Mouse (Mus musculus) T-helper 1 cell (primary cell): ENCODE measurements around the gene Cep164.
"Not testable (repeated sequence)": the region's sequence is repeated elsewhere in the genome, so short reads cannot be mapped to it uniquely, and the experiment has no call there.

Source experiments
- in situ Hi-C: fragments of 300-600 bp; cut with MboI, MseI; formaldehyde crosslinking; loops from one replicate; pipeline ENCODE4 v1.15.1; 2025; ENCODE audit warnings: high pct_unique_total_duplicates

The Cep164 gene

DNA sequence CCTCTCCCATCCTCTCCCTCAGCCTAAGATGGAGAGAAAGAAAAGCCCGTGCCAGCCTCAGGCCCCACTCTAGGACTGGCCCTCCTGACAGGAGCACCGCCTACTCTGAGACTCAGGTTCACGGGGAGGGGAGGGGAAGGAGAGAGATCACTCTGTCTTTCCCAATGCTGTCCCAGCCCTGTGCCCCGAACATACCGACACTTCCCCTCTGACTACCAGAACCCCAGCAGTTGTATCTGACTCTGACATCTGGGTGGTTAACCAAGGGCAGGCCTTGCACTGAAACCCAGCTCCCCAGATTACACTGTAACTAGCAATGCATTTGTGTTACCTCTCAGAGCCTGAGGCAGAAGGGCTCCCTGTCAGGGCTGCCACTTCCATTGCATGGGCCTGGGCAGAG lies 40.1 kb downstream of the Cep164 start:
- in situ Hi-C loops, result no loop called here

DNA sequence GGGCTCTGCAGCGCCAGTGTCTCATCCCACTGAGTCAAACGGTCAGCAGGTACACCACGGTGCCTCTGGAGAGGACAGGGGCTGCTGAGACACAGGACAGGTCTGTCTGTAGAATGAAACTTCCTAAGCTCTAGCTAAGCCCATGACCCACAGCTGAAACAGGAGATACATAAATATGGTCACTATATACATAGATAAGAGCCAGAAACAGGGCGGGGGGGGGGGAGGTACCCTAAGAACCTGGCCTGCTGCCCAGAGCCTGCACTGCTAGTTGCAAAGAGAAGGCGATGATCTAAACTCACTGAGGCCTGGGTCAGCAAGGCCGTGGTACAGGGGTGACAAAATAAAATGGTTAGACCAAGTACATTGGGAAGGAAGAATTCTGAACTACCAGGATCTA lies 40.9 kb downstream of the Cep164 start:
- in situ Hi-C loops, result no loop called here

DNA sequence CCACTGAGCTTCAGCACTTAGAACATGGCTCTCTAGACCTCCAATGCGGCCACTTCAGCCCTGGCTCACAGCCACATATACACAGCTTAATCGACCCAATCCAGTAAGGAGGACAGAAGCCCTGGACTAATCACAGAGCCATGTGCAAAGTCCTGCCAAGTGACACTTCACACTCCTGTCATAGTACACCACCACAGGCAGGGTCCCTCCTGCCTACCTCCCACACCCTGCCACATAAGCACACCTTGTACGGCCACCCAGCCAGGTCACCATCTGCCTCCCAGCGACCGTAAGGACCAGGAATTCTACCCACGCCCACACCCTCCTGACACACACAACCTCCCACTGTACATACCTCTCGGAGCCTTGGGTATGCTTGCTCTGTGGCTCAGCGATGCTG lies 41.4 kb downstream of the Cep164 start:
- in situ Hi-C loops, result no loop called here

DNA sequence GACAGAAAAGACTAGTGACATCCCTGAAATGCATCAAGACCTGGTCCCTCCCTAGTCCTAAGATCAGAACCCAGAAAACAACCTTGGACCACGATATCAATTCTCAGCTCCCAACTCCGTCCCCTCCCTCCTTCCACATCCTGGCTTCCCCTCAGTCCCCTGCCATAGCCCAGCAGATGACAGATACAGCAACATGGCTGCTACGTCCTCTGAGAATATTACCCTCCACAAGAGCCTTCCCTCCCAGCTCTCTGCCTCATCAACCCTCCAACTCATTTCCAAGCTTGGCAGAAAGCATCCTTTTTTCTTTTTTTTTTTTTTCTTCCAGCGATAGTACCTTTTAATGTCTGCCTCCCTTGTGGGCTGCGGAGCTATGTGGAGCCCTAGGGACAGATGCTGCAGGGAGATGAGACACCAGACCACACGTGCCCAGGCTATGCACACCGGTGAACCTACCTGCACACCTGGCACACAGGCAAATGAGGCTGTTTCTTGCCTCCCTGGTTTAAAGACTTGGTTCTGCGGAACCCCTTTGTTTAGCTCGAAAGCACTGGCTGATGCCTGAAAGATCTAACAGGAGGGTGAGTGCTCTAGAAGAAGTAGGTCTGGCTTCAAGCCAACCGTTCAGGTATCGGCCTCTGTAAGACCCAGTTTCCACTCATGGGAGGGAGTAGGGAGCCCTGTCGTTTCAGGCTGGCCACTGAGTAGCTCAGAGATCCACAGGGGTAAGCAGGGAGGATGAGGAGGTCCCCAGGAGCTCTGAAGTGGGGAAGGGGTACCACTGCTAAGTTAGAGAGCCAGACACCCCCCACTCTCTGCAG lies 45.0 kb downstream of the Cep164 start:
- in situ Hi-C loops, result no loop called here

DNA sequence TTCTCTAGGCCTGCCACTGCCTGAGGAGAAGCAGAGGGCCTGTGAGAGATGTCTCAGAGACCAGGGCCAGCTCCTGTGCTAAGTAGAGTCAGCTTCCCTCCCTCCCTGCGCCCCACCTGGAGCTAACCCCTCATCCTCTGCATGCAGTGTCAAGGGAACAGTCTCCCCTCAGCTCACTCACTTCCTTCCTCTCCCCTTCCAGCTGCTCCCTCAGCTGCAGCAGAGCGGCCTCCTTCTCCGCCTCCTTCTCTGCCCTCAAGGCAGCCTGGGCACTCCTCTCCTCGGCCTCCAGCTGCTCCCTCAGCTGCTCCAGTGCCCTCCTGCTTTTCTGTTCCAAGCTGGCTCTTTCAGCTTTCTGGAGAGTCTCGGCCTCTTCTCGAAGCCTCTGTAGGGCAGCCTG lies 49.3 kb downstream of the Cep164 start:
- in situ Hi-C loops, result no loop called here

DNA sequence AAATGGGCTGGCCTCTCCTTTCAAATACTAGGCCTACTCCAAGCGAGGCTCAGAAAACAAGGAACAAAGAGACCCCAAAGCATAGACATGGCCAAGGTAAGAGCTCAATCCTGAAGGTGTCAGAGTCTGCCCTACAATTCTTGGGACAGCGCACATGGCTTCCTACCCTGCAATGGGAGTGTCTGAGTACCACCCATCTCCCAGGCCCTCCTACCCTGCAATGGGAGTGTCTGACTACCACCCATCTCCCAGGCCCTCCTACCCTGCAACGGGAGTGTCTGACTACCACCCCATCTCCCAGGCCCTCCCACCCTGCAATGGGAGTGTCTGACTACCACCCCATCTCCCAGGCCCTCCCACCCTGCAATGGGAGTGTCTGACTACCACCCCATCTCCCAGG lies 52.3 kb downstream of the Cep164 start:
- in situ Hi-C loops, result not testable (repeated sequence)

DNA sequence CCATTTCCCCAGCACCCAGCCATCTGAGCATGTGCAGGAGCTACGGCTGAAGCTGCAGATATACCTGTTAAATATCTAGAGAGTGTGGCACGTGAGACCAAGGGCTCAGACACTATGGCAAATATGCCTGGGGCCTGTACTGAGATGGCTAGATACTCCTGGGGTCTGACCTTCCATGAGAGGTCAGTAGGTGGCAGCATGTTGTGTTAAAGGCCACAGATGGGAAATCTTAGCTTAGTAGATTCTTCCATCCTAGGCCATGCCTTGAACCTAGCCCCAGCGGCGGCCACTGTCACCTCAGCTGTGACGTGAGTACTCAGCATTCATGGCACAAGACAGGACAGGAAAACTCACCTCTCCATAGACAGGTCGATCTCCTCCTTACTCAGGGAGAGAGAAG lies 54.4 kb downstream of the Cep164 start:
- in situ Hi-C loops, result no loop called here

DNA sequence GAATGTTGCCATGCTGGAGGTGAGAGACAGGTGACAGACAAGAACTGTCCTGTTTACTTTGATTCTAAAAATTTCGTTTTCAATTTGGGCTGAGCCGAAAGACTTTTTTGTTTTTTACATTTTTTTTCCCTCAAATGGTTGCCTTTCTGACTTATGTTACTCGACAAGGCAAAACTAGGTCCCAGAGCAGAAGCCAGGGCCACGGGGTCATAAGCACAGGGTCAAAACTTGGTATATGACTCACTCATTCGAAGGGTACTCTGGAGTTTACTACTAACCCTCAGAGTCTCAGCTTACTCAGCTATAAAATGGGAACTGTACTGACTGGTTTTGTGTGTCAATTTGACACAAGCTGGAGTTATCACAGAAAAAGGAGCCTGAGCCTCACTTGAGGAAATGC lies 58.9 kb downstream of the Cep164 start:
- in situ Hi-C loops, result no loop called here

DNA sequence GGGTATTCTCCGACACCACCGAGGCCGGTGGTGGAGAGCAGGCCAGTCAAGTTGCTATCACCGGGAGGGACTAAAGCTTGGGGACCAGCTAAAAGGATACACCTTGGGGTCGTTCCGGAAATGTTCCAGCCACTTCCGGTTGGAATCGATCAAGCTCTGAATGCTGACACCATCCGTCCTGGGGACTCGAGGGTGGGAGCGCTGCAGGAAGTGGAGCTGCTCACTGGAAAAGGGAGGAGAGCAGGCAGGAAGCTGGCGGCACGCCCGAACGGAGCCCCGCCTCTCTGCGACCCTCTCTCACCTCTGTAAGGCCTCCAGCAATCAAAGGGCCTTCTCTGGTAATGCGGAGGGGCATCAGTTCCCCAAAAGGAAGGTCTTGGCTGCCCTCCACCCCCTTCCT lies 60.1 kb downstream of the Cep164 start:
- in situ Hi-C loops, result no loop called here

DNA sequence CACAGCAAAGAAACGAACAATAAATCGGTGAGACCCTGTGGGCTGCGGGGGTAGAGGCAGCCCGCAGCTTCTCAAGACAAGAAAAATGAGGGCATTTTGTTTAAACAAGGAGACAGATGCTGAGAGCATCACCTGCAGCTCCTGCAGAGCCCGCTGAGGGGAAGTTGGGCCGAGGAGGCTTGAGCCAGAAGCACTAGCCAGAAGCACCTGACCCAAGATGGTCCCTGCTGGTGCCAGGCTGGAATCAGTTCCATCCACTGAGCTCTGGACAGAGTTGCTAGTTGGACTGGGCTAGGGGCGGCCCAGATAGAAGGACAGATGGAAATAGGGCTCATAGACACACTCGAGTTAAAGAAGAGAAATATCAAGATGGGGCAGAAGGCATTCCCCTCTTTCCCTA lies 61.3 kb downstream of the Cep164 start:
- in situ Hi-C loops, result no loop called here

DNA sequence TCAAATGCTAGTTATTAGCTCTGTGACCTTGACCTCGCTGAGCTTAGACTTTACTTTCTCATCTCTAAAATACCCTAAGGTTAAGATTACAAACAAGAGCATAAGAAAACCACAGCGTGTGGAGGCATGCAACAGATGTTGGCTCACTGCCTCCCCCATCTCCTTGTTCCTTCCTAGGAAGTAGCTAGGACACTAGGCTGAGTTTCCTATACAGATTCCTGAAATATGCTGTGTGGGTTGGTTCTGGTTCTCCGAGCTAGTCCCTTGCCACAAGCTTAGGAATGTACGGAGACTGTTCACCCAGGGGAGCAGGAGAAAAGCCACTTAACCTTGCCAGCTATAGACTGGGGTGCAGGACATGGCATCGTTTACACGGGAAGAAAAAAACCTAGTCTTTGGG lies 62.3 kb downstream of the Cep164 start:
- in situ Hi-C loops, result no loop called here

DNA sequence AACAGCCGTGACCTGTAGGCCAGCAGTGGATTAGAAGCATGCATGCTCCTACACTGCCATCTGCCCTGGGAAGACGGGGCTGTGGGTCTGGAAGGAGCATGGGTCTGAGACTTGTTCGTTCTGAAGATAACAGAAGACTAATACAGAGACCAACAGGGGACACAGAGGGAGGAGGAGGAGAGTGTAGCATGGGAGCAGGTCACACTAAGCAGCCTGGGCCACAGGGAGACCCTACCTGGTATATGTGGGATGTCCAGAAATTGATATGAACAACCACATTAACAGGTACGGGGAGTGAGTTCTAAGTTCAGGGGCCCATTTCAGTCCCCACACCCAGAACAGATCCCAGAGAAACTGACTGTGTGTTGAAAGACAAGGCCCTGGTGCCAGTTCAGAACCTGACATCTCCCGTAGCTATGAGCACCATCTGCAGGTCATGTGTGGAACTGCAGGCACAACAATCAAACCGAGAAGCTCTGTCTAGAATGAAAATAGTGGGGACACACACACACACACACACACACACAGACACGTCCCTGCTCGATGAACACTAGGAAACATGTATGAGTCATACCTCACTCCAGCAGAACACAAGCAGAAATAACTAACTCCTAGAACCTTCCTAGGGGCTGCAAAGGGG lies 73.9 kb downstream of the Cep164 start:
- in situ Hi-C loops, result no loop called here

DNA sequence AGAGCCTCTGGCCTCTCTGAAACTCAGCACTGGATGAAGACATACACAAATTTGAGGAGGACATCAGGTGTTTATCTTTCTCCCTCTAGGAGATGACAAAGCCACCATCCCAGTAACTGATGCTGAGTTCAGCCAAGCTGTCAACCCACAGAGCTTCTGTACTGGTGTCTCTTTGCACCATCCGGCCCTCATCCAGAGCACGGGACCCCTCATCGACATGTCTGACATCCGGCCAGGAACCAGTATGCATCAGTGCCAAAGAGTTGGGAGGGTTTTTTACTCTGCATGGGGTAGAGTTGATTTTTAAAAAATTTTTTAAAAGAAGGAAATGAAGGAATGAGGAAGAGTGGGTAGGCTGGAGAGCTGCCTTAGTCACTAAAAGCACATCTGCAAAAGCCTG lies 78.6 kb downstream of the Cep164 start:
- in situ Hi-C loops, result no loop called here

DNA sequence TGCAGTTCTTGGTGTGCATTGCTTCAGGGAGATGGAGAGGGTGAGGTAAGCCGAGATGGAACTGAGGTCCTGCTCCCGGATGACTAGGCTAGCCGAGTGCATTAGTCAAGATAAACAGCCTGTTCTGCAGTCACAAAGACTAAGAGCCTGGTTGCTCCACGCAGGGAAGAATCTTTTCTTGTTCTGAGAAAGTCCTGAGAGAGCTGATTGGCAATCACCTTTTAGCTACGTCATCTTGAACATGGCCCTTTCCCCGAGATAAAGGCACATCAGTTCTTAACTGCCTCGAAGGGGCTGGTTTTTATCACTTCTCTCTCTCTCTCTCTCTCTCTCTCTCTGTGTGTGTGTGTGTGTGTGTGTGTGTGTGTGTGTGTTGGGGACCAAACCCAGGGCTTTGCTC lies 83.0 kb downstream of the Cep164 start:
- in situ Hi-C loops, result no loop called here

DNA sequence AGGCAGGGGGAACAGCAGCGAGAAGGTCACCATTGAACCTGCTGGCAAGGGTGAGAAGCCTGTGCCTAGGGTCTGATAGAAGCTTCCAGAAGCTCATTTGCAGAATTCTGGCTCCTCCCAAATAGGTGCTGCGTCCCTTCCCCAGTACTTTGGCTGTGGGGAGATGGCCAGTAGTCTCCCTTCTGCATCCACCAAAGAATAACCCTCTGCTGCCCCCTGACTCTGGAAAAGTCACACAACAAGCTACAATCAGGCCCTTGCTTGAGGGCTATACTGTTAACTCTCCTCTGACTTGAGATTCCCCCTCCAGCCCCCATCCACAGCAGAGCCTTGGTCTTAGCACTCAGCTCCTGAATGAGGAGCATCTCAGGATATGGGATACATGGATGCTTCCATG lies 87.9 kb downstream of the Cep164 start:
- in situ Hi-C loops, result no loop called here

DNA sequence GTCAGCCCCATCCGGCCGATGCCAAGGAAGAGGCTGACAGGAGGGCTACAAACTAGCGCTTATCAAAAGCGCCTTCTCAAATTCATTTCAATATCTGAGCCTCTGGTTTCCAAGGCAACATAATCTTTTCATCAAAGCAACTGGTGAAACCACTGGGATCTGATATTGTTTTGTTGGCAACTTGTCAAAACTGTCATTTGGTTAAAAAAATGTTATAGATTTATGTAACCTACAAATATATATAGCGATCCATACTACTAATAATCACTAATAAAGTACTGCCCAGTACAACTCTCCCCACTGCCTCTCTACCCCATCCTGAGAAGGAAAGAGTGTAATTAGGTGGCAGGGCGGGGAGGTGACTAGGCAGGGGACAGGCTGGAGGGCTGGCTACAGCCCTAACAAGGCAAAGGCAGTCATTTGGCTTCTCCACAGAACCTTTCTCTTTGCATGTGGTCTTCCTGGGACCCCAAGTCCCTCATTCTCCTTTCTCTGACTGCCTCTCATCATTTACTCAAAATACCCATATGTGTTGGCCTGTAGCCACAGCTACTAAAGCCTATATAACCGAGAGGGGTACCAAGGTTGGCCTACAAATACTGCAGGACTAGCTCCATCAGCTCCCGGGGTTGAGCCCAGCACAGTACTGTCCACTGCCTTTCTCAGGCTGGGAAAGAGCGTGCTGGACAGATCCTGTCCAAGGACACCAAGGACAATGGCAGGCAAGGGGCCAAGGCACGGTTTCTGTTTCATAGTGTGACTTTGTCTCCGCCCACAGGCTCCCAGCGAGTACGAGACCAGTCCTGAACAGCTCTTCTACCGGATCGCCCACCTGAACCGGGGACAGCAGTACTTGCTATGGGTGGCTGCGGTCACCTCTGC lies 88.5 kb downstream of the Cep164 start:
- in situ Hi-C loops, result no loop called here

DNA sequence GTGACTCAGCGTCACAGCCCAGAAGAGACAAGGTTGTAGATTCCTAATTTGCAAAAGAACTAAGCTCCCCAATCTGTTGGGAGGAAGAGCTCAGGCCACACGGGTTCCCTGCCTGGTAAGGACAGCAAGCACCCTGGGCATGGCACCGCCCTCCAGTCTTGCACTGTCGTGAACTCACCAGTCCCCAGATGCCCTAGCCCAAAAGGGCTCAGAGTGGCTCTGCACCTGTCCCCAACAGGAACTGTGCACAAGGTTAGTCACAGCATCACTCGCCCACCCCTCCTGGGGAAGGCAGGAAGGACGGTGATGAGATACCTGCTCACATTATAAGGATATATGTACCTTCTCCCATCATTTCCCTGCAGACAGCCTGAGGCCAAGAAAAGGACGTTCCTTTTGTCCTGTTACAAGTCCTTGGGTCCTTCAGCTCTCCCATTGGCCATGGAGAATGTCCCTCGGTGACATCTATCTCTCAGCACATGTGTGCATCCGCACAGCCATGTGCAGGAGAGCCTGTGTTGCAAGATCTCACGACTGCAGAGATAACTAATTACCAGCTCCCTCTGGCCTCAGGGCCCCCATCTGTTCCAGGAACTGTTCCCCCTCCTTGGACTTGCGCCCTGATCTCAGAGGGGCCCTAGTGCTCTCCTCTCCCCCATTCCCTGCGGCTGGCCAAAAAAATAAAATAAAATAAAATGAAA lies 89.3 kb downstream of the Cep164 start:
- in situ Hi-C loops, result no loop called here

DNA sequence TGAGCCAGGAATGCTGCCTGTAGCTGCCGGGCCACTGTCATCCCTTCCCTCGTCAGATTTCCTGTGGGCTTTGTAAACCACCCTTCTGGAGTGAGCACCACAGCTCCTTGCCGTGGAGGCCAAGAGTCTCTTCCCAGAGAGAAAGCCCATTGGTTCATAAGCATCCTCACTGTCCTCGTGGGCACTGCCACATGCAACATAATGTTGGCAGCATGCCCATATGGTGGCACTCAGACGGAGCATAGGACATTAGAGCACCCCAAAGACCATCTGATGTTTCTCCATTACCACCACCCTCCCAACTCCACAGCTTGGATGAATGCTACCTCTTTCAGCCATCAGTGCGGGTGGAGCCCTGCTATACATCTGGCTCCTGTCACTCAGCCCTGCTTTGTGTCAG lies 95.2 kb downstream of the Cep164 start:
- in situ Hi-C loops, result no loop called here

DNA sequence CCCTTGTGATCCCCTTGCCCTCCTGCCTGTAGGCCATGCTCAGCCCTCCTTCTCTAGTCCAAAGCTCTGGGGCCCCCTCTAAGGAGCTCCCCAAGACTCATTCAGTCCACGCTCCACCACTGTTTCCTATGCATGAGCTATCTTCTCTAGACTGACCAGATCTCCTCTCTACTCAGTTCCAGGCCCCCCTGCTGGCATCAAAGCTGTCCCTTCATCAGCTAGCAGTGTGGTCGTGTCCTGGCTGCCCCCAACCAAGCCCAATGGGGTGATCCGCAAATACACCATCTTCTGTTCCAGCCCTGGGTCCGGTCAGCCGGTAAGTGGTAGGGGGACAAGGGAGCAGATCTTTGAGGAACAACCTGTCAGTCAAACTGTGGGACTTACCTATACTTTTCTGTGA lies 96.6 kb downstream of the Cep164 start:
- in situ Hi-C loops, result no loop called here

DNA sequence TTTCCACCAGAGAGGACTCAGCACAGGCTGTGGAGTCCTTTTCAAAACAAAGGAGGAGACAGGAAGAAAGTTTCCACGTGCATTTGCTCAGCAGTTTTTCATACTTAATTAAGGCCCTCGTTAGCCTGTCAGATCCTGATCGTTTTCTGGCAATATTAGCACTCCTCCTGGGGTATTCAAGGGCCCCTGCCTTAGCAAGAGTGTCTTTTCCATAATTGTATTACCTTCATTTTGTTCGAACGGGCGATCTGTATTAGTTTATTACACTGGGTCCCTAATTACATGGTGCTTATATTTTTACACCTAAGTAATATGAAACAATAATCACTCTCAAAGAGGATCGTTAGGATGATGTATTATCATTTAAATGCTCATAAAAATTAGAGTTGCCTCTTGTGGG lies 108.5 kb downstream of the Cep164 start:
- in situ Hi-C loops, result no loop called here
